Mouse (Mus musculus) neural tube, embryonic 13.5 days (tissue): ENCODE results near the gene Evpl. TPM values are rescaled to one million over a fixed set of nuclear protein-coding genes. Genes with fewer than 3 reads are reported as not detected.

Experiments
- ATAC-seq: fragments of 200-750 bp; cut with Nextera tagmentation; 2 replicates; pipeline ENCODE4 v1.8.0; 2017; ENCODE audit warnings: low read depth, mild to moderate bottlenecking, moderate TSS enrichment, moderate library complexity
- H3K27ac ChIP-seq: fragments of 300-500 bp; sonication (generic); replicated peaks from 2 replicates; pipeline ENCODE4 v1.5.1; 2015; ENCODE audit warnings: moderate library complexity, mild to moderate bottlenecking, inconsistent platforms
- H3K27me3 ChIP-seq: fragments of 300-500 bp; sonication (generic); 2 replicates; pipeline ENCODE4 v1.6.1; 2015; ENCODE audit warnings: mild to moderate bottlenecking, inconsistent platforms
- H3K36me3 ChIP-seq: fragments of 300-500 bp; sonication (generic); 2 replicates; pipeline ENCODE4 v1.6.1; 2015; ENCODE audit warnings: mild to moderate bottlenecking, inconsistent platforms
- H3K4me1 ChIP-seq: fragments of 300-500 bp; sonication (generic); replicated peaks from 2 replicates; pipeline ENCODE4 v1.6.1; 2015; ENCODE audit warnings: inconsistent platforms
- H3K4me2 ChIP-seq: fragments of 300-500 bp; sonication (generic); 2 replicates; pipeline ENCODE4 v1.6.1; 2015; ENCODE audit warnings: inconsistent platforms, mild to moderate bottlenecking, moderate library complexity
- H3K4me3 ChIP-seq: fragments of 300-500 bp; sonication (generic); 2 replicates; pipeline ENCODE4 v1.5.1; 2015; ENCODE audit warnings: mild to moderate bottlenecking, inconsistent platforms
- H3K9ac ChIP-seq: fragments of 300-500 bp; sonication (generic); 2 replicates; pipeline ENCODE4 v1.6.1; 2015; ENCODE audit warnings: moderate library complexity, mild to moderate bottlenecking, inconsistent platforms
- H3K9me3 ChIP-seq: fragments of 300-500 bp; sonication (generic); 2 replicates; pipeline ENCODE4 v1.6.1; 2016; ENCODE audit warnings: inconsistent platforms
- WGBS: fragments of 180-500 bp; shearing (Covaris S2); methylation state at CpG from one replicate; pipeline ENCODE4 v1.1.7; 2015; 5-methylcytosine and 5-hydroxymethylcytosine counted together
- polyA plus RNA-seq: library from polyadenylated mRNA; unstranded; fragments of >200 nt; fragmentation: Nextera tagmentation; extraction: Ambion mirVana; gene quantifications from 2 replicates; pipeline ENCODE4 v1.2.1, GENCODE M21; 2015

The Evpl gene
- polyA plus RNA-seq, 1 experiment from 2014 or later, result 0.59 TPM

DNA sequence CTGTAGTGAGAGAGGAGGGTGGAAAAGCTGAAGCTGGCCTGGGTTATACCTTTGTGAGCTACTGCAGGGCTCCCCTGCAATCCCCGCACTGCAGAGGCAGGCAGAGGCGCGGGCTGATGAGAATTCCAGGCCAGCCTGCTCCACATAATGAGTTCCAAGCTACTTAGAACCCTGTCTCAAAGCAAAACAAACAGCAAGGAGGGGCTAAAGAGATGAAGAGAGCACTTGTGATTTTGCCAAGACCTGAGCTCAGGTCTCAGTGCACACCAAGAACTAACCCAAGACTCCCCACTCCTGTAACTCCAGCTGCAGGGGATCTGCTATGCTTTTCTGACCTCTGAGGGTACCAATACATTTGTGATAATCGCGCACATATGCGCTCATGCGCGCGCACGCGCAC is 51.5 kb downstream of the Evpl start:
- H3K4me3 ChIP-seq, result no peak overlapping the region
- WGBS, result 94% methylated on average over 11 of the region's 11 CpGs
- no peaks in the 10 kb centered on the region for H3K27me3 ChIP-seq
- no peaks in the 10 kb centered on the region for H3K9me3 ChIP-seq
- no peak overlapping the region for H3K9ac ChIP-seq
- ATAC-seq, result no peak
- peaks cover 89% of the 10 kb centered on the region for H3K36me3 ChIP-seq
- no peak overlapping the region for H3K4me2 ChIP-seq
- peak overlapping the region; percentile 61 for H3K27ac ChIP-seq
- peaks cover 21% of the 10 kb centered on the region; the same call in 1 of the 2 replicates for H3K4me1 ChIP-seq

GRCm38 (mm10) chr11:116185836-116186235 is 52.0 kb downstream of the Evpl start:
- Histone ChIP-seq H3K4me3 (no peak overlapping the region), H3K4me2 (no peak overlapping the region), H3K9ac (no peak overlapping the region), H3K36me3 (peaks cover 88% of the 10 kb centered on the region), H3K27ac (peak overlapping the region; percentile 61; the same call in 1 of the 2 replicates), H3K4me1 (peaks cover 21% of the 10 kb centered on the region; the same call in 1 of the 2 replicates), H3K9me3 (no peaks in the 10 kb centered on the region), H3K27me3 (no peaks in the 10 kb centered on the region)
- no peak for ATAC-seq
- WGBS, result 82% methylated on average over 3 of the region's 3 CpGs

DNA sequence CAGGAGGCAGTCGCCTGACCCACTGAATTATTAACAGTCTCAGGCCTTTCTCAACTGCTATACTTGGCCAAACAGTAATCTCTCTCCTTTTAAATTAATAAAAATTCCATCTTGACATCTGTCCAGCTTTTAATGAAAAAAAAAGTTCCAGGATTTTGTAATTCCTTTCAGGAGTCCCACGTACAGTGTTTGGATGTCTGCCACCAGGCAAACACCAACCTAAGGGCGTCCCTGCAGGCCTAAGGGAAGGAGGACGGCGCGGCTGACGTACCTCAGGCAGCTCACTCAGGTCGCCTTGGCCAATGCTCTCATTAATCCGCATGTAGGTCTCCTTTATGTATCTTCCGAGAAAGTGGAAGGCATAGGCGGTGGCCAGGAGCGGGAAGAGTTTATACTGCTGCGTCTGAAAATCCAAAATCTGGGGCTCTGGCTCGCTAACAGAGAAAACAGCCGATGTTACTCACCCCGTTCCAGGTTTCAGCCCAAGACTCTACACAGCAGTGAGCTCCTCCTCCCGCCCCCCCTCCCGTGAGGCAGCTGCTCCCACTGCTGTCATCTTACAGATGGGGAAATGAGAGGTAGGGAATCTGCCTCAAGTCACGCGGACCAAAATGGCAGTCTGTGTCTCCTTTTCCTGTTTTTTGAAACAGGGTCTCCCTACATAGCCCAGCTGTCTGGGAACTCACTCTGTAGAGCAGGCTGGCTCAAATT is 59.3 kb downstream of the Evpl start:
- Histone ChIP-seq H3K27me3 (no peaks in the 10 kb centered on the region), H3K4me2 (no peak overlapping the region), H3K9me3 (no peaks in the 10 kb centered on the region), H3K4me1 (no peaks in the 10 kb centered on the region), H3K4me3 (no peak overlapping the region), H3K9ac (no peak overlapping the region), H3K36me3 (peaks cover 92% of the 10 kb centered on the region), H3K27ac (no peak overlapping the region)
- ATAC-seq, result no peak
- WGBS, result 92% methylated on average over 20 of the region's 20 CpGs

GRCm38 (mm10) chr11:116176010-116176409 is 61.9 kb downstream of the Evpl start:
- peaks cover 95% of the 10 kb centered on the region for H3K36me3 ChIP-seq
- H3K27me3 ChIP-seq, result no peaks in the 10 kb centered on the region
- WGBS, result 88% methylated on average over 7 of the region's 7 CpGs
- ATAC-seq, result no peak
- no peak overlapping the region for H3K9ac ChIP-seq
- no peak overlapping the region for H3K4me3 ChIP-seq
- no peaks in the 10 kb centered on the region for H3K4me1 ChIP-seq
- H3K4me2 ChIP-seq, result no peak overlapping the region
- H3K27ac ChIP-seq, result no peak overlapping the region
- no peaks in the 10 kb centered on the region for H3K9me3 ChIP-seq

DNA sequence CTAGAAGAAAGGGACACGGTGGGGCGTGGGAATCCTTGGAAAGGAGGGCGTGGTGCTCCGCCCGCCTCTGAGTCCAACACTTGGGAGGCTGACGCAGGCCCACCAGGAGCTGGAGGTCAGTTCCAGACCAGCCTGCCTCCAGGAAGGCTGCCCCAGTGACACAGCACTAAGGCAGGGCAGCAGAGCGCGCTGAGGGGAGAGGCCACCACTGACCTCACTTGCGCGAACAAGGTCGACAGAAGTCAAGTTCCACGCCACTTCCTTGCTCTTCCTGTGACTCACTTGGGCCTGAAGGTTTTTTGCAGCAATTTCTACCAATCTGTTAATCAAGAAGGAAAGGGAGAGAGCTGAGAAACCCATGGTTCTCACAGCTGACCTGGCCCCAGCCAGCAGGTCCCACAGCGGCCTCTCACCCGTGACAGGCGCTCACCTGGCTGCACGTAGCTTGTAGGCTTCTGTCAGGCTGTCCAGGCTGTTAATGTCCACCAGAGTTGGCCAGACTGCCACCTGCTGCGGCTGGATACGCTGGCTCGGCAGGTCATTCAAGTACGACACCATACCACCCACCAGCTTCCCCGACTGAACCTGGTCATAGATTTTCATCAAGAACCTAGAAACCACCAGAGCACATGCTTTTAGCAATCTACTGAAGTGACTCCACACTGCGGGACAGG is 63.0 kb downstream of the Evpl start:
- 91% methylated on average over 22 of the region's 22 CpGs for WGBS
- no peak overlapping the region for H3K4me3 ChIP-seq
- no peak for ATAC-seq

GRCm38 (mm10) chr11:116171959-116172358 is 65.9 kb downstream of the Evpl start:
- WGBS, result 86% methylated on average over 2 of the region's 2 CpGs

More for the DNA sequence above, 63.0 kb downstream of the Evpl start:
- H3K4me1 ChIP-seq, result no peaks in the 10 kb centered on the region
- no peaks in the 10 kb centered on the region for H3K9me3 ChIP-seq
- H3K27ac ChIP-seq, result no peak overlapping the region
- H3K27me3 ChIP-seq, result no peaks in the 10 kb centered on the region
- H3K9ac ChIP-seq, result no peak overlapping the region
- H3K36me3 ChIP-seq, result peaks cover 87% of the 10 kb centered on the region
- no peak overlapping the region for H3K4me2 ChIP-seq

More at GRCm38 (mm10) chr11:116171959-116172358, 65.9 kb downstream of the Evpl start:
- Histone ChIP-seq H3K27ac (no peak overlapping the region), H3K9ac (no peak overlapping the region), H3K27me3 (no peaks in the 10 kb centered on the region), H3K4me2 (no peak overlapping the region), H3K9me3 (no peaks in the 10 kb centered on the region), H3K36me3 (peaks cover 60% of the 10 kb centered on the region), H3K4me3 (no peak overlapping the region), H3K4me1 (peaks cover 10% of the 10 kb centered on the region)
- no peak for ATAC-seq

Other genes with a start within 250 kb of the Evpl start
- 73.9 and 74.4 TPM in 2 replicates for gene Galk1, start 225.4 kb downstream of the Evpl start, polyA plus RNA-seq
- 2,165 and 2,421 TPM in 2 replicates for gene H3f3b, start 210.1 kb downstream of the Evpl start, polyA plus RNA-seq
- 32.4 and 33.1 TPM in 2 replicates for gene Unk, start 207.8 kb downstream of the Evpl start, polyA plus RNA-seq
- 0.70 and 1.3 TPM in 2 replicates for gene Unc13d, start 160.1 kb downstream of the Evpl start, polyA plus RNA-seq
- gene Wbp2, start 151.1 kb downstream of the Evpl start, polyA plus RNA-seq, result 136 and 153 TPM in 2 replicates
- gene Trim47, start 110.9 kb downstream of the Evpl start, polyA plus RNA-seq, result 4.3 and 5.5 TPM in 2 replicates
- 2.7 and 3.7 TPM in 2 replicates for gene Trim65, start 106.9 kb downstream of the Evpl start, polyA plus RNA-seq
- 69.1 and 78.3 TPM in 2 replicates for gene Mrpl38, start 99.2 kb downstream of the Evpl start, polyA plus RNA-seq
- gene Fbf1, start 69.9 kb downstream of the Evpl start, polyA plus RNA-seq, result 52.5 and 58.5 TPM in 2 replicates
- gene Ten1, start 39.2 kb downstream of the Evpl start, polyA plus RNA-seq, result 75.2 and 83.0 TPM in 2 replicates
- gene Acox1, start 39.0 kb downstream of the Evpl start, polyA plus RNA-seq, result 53.5 and 55.9 TPM in 2 replicates
- gene Srp68, start 36.1 kb upstream of the Evpl start, polyA plus RNA-seq, result 64.0 and 64.4 TPM in 2 replicates
- gene Galr2, start 42.9 kb upstream of the Evpl start, polyA plus RNA-seq, result 1.1 and 1.2 TPM in 2 replicates
- gene Exoc7, start 69.2 kb upstream of the Evpl start, polyA plus RNA-seq, result 81.5 and 88.7 TPM in 2 replicates
- 7.8 and 8.1 TPM in 2 replicates for gene Foxj1, start 97.3 kb upstream of the Evpl start, polyA plus RNA-seq
- 64.8 and 72.0 TPM in 2 replicates for gene Rnf157, start 175.0 kb upstream of the Evpl start, polyA plus RNA-seq
- 40.7 and 55.0 TPM in 2 replicates for gene Ubald2, start 196.0 kb upstream of the Evpl start, polyA plus RNA-seq
- not detected in 2 replicates for gene Qrich2, start 228.2 kb upstream of the Evpl start, polyA plus RNA-seq